Mouse (Mus musculus) naive thymus-derived CD4-positive, alpha-beta T cell, adult 2 months (primary cell): Measurements from ENCODE around the gene Dapk2.

Experiments used
- DNase-seq: peaks from one replicate; pipeline ENCODE4 v3.0.0-alpha.2; 2011; ENCODE audit warnings: low read depth

The Dapk2 gene

DNA sequence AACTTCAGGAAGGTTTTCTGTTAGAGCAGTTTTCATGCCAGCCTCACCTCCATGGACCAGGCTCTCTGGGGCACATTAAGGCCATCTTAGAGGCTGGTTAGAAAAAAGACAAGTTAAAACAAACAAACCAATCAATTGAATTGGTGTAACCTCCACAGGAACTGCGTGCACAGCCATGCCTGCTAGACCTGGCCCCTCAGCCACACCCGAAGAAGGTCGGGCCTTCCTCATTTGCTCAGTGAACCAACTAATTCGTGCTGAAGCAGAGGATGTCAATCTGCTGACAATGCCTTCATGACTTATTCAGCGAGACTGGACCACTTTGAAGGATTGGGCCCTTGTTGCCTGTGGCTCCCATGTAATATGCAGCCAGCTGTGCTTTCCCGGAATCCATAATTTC is 28.4 kb downstream of the Dapk2 start:
- DNase-seq = no peak

DNA sequence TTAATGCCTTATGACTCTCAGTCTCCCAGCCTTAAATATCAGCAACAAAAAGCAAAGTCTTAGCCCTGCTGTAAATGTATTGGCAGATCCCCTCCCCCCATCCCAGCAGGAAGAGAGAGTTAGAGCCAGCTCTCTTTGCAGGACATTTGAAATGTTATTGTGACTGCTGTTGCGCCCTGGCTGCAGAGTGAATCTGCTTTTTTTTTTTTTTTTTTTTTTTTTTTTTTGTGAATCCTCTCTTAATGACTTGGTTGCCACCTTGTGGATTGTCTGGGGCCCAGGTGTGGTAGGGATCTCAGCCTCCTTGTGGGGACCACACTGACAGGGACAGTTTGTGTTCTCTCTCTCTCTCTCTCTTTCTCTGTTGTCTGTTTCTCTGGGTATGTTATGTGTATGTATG is 31.0 kb downstream of the Dapk2 start:
- DNase-seq = no peak

DNA sequence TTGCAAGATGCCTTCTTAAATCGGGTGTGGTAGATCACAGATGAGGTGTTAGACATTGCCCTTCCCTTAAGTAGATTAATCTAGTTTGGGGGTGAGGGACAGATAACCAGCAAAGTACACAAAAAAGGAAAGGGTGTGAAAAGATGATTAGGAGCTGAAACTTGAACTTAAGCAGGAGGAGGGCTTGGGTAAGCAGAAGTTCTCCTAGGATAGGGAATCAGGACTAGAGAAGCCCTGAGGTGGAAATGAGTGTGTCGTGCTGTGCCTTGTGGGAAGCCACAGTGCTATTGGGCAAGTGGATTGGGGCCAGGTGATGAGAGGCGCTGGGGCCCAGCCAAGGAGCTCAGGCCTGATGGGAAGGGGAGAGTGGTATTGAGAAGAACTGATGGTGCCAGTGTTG is 36.0 kb downstream of the Dapk2 start:
- DNase-seq = no peak

DNA sequence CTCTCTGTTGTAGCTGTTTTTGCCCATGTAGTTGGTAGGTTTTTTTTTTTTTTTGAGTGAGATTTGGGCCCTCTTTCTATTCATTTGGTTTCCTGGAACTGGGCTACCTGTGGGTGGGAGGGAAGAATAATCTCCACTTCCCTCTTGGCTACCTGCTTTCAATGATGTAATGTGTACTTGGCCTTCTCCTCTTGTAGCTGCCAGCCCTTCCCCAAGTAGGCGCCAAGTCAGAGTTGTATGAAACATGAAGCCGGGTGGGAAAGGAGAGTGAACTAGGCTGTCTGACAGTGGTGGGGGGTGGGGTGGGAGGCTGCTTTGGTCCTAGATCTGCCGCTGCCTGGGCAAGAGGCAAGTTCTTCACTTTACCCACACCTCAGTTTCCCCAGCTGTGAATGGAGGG is 38.5 kb downstream of the Dapk2 start:
- no peak for DNase-seq

DNA sequence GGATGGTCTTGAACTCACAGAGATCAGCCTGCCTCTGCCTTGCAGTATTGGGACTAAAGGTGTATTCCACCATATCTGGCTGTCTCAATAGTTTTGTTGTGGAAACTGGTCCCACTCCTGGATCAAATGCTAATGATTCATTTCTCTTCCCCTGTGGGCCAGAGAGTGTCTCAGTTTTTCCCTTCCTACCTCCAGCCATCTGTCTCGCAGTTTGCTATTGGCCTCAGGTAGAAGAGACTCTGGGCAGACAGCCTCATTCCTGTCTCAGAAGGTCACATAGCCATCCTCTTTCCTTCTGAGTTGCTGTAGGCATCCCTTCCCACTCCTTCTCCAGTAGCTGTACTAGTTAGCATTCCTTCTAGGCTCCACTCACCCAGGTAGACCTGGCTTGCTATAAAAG is 40.5 kb downstream of the Dapk2 start:
- no peak for DNase-seq

DNA sequence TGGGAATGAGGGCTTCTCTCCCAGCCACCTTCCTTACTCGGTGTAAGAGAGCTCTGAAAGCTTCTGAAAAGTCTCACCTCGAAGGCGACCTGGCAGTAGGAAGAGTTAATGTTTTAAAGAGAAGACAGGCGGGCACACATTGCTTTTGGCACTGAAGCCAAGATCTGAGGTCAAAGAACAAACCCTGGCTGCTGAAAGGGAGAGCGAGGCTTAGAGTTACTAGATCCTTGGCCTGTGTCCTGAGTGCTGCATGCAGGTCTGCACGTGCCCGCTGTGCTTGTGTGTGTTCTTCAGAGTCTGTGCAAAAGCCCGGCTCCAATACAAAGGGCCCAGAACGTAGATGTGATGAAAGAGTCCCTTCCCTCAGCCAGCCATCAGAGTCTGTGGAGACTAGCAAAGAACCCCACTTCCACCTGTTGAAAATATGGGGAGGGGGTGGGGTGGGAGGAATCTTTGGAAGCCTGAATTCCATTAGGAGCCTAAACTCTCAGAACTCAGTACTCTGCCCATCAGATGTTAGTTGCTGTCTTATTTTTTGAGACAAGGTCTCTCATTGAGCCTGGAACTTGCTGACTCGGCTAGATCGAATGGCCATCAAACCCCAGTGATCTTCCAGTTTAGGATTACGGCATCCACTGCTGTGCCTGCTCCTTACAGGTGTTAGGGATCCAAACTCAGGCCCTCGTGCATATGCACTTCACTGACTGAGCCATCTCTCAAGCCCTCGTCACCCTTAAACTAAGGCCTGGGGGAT is 41.8 kb downstream of the Dapk2 start:
- DNase-seq = no peak

DNA sequence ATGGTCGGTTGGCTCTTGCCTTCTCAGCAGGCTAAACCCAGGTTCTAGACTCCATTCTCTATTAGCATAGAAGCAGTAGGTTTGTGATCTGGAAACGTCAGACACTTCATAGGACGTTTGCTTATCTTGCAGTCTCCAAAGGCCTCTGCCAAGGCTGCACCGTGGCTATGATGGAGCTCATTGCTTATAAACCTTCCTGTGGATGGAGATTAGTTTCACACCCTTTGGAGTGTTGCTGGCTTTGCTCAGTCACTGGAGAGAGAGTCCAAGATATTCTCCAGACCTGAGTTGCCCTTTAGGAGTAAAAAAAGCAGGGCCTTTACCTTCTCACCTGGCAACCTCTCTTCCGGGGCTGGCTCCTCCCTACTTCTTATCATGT is 42.4 kb downstream of the Dapk2 start:
- no peak for DNase-seq

DNA sequence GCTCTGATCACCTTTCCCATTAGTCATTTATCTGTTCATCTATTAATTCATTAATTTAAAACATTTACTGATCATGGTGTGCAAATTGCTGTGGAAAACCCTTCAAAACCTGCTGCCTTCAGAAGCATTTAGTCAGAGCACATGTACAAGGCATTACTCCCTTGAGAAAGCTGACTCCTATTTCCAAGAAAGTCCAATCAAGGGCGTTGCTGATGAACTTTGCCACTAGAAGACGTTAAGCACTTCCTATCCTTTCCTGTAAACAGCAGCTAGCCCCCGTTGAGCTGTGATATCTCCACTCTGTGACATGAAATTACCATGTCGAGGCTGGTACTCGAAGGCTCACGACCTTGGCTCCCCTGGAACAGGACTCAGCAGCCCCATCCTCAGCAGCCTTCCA is 43.6 kb downstream of the Dapk2 start:
- no peak for DNase-seq

DNA sequence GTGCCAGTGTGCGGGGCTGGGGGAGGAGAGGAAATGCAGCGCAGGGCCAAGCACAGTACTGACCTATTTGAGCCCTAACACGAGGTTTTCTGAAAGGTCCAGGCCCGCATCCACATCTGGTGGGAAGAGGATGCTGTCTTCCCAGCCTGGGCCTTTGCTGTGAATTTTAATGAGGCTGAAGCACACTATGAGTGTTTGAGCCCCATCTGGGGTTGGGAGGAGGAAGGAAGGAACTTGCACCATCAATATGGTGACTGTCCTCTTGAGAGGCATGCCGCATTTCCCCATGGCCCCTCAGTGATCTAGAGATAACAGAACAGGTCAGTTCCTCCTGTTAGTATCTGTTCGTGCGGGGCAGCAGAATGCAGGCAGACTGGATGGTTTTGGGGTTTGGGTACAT is 44.4 kb downstream of the Dapk2 start:
- DNase-seq = no peak

DNA sequence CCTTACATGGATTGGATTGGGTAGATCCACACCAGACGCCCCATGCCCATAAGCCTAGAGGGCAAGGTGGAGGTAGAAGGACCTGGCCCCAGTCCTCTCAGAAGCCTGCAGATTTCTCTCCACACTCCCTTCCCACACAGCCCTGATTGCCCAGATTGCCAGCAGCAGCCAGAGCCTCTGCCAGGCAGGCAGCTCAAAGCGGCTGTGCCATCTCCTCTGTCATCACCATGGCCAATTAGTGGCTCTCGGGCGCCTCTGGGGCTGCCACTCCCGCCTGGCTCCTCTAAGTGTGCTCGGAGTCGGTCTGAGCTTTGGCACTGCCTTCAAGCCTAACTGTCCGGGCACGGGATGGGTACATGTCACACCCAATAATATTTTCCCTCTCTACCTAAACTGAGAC is 47.7 kb downstream of the Dapk2 start:
- DNase-seq = no peak

DNA sequence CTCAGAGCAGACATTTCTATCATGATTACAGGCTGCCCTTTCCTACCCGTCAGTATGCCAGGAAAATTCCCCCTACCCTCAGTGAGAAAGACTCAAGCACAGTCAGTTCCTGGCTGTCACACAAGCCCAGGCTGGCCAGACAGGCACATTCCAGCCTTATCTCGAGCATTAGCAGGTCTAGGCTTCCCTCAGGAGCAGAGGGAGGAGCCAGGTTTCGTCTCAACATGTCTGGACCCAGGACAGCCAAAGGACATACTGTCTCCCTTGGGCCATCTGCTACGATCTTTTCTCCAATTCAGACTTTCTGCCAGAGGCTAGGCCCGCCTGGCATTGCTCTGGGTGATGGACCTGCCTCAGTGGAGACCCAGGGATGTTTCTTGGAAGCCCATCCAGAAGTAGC is 48.8 kb downstream of the Dapk2 start:
- no peak for DNase-seq

DNA sequence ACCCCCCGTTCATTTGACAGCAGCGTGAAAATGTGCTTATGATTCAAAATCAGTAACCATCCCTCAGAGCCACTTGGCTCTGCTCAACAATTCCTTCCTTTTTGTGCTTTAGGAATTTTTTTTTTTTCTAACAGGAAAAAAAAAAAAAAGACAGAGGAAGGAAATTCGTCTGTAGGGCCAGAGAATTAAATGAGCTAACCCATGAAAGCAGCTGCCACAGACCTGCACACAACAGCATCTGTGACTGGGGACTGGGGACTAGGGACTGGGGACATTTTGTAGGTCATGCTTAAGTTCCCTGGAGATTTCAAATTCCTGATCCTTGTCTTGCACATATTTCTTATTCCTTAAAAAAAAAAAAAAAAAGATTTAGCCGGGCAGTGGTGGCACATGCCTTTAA is 53.4 kb downstream of the Dapk2 start:
- DNase-seq = no peak

DNA sequence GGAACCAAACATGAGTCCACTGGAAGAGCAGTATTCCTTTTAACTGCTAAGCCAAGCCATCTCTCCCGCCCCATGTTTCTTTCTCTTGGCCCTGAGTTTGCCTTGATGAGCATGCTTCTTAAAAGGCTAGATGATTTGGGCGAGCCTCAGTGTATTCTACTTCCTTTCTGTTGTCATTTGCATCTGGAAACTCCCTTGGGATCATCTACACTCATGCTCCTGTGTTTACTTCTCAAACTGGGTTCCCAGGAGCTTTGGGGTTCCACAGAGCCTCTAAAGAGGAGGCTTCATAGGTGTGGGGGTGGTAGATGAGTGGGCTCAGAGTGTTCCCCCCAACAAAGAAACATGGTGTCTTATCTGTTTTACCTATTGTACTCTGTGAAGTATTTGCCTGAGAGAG is 54.1 kb downstream of the Dapk2 start:
- no peak for DNase-seq

DNA sequence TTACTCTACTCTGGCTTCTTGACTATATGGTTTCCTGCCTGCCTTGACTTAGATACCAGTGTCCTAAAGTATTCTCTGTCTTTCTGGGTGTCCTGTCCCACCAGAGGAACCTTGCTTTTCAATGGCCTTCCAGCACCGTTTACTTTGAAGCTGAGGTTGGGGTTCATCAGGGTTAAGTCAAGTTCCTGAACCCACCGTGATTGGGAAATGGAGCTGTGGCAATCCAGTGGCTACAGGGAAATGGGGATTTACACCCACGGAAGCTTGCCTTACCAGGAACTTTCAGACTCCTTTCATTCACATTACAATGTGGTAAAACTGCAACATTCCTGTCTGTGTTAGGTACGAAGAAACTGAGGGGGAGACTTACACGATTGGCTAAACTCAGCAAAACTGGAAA is 54.8 kb downstream of the Dapk2 start:
- no peak for DNase-seq

DNA sequence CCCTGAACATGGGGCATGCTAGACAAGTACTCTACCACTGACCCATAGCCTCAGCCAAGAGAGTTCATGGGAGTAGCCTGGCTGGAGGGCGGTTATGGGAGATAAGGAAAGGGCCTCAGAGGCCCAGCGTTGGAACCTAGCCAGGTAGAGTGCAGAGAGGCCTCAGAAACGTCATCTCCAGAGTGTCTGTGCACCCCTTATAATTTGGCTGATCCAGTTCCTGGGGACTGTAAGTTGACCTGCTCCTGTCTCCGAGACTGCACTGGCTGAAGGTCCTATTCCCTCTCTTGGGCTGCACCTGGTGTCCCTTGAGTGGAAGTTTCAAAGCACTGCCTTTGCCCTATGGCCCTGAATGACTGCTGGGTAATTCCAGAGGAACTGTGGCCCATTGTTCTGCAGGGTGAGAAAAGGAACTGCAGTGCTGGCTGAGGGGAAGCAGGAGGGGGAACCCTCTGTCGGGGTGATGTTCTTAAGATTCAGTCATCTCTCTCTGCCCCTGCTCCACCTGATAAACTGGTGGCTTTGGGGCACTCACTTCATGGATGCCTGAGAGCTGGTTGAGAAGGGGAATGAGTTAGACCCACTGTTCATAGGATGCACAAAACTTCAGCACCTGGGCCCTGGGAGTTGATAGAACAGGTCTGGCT is 55.5 kb downstream of the Dapk2 start:
- DNase-seq = no peak

DNA sequence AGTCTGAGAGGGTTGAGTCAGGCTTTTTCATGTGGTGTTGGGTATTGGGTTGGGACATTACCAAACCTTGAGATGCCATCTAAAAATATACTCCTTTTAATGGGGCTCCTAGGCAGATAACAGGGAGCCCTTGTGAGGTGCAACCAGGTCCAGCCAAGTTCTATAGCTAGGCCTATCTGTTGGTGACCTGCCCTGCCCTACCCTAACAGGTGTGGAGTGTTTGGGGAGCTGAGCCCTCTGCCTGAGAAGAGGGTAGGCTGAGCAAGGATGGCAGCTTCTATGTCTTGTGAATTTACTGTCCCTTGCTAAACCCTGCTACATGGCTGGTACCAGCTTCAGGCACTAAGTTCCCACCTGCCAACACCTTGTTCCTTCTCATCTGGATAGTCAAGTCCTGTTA is 57.5 kb downstream of the Dapk2 start:
- no peak for DNase-seq

DNA sequence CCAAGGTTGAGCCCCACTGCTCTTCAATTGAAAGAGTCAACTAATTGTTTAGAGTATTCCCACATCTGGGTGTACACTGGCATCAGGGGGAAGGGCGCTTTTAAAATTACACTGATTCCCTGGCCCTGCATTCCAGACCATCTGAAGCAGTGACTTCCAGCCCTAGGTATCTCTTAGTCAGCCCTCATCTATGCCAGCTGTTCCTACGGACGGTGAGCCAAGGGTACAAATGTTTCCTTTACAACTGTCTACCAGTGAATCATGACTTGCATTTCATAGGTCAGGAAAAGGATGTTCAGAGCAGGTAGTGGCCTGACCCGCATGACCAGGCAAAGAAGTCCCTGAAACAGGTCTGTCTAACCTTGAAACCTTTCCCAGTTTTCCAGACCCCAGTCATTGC is 59.9 kb downstream of the Dapk2 start:
- no peak for DNase-seq

DNA sequence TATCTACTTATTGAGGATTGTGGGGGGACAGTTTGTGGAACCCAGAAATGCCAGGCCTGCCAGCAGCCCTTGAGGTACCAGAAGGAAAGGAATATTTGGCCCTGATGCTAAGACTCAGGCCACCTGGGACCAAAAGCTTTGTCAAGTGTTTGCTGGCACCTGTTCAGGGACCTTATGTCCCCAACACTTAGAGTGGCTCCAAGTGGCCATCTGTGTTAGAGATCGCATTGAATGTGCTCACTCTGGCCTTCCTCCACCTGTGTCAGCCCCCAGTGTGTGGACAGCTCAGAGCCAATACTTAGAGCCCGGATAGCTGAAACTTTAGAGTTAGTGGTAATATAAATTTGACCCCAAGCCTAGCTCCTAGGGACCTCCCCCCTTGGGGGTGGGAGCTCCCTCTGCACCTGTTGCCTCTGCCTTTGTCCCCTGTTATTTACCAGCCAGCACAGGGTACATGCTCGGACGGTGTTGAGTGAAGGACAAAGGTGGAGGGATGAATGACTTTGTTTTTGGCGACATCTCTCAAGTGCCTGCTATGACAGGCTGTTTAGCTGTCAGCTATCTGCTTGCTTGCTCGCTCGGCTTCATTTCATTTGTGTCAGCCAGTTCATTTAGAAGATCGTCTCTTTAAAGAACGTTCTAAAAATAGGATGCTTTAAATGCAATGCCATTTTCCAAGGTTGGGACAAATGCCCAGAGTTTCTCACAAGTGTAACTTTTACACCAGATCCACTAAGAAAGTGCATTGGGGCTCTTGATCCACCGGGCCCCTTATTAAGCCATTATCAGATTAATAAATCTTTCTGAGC is 61.1 kb downstream of the Dapk2 start:
- DNase-seq = no peak

DNA sequence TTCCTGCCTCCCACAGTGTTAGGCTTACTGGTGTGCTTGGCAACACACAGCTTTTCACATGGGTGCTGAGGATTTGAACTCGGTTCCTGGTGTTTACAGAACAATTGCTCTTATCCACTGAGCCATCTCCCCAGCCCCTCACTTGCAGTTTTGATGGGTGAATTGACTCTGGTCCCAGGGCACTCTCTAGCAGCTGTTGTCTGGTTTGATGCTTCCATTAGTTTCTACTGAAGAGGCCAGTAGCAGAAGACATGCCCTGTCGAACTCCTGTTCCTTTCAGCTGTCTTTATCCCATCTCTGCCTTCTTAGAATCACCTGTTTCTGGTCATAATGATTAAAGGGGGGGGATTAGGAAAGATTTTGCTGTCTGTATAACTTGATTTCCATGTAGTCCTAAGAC is 65.8 kb downstream of the Dapk2 start:
- DNase-seq = no peak

DNA sequence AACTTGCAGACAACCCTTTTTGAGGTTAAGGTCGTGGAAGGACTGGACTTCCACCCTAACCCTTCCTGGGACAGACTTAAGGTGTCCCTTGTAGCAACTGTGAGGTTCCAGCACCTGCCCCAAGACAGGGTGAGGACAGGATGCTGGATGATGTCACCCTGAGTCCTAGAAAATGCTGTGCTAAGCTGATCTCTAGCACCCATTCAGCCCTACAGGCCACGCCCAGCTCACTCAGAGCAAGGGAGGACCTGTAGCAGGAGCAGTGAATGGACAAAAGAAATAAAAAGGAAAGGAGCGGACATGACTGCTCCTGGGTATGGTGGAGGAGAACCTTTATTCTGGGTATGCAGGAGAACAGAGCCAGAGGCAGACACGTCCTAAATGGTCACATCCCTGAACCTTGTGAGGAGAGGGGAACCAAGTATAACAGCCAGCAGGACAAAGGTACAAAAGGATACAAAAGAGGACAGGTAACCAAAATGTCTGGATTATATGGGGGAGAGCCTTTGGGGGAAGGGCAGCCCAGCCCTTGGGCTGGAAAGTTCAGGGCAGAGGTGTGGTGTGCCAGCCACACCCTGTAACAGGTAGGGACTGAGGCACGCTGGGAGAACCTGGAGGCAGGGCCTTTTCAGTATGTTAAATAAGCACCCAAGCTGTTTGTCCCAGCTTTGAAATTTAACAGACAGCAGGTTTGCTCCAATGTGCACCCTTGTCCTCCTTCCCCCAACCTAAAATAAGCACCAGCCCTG is 67.9 kb downstream of the Dapk2 start:
- DNase-seq = no peak

DNA sequence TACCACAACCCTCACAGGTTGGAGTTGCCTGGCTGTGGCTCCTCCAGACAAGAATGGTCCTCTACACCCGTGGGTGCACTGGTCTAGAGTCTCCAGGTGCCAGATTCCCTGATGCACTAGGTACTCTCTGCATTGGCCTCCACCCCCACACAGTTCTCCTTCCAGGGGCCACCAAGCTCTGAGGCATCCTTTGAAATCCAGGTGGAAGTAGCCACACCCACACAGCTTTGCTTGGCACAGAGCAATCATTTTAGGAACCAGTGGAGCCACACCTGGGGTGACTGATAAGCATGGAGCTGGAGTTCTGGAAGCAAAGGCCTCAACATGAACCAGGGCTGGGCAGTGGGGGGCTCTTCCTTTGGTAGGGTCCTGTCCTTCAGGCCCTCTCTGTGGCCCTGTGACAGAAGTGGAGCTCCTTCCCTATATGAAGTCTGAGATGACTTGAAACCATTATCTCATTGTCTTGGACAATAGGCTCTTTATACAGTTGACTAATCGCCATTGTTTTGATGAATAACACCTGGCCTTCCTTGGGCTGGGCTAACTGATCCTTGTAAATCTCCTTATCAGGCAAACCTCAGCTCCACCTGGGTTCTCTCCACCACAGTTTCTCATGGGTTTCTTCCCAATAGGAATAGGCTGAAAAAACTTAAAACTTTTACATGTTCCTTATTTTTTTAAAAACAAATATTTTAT is 70.6 kb downstream of the Dapk2 start:
- no peak for DNase-seq
